Mouse (Mus musculus): Measurements from ENCODE around the gene Sugct. TPM values are rescaled to one million over a fixed set of nuclear protein-coding genes. Genes with fewer than 3 reads are reported as not detected.

Sugct gene
- polyA plus RNA-seq, 1 experiment from 2014 or later, result 3.7 TPM

DNA sequence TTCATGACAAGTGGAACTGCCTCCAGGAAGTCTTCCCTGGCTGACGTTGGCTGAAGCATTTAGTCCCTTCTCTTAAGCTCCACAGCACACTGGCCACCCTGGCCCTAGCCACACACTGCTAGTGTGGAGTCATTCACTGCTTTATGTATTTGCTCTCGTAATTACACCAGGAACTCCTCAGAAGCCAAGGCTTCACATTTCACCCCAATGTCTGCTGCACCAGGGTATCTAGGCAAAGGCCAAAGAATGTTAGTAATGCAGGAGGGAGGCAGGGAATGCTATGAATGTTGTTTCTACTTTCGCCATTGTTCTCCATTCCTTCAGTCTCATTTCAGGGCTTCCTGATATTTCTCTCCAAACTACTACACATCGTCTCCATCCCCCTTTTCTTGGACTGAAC lies 398.4 kb downstream of the Sugct start:
- Histone ChIP-seq H3K27ac (ENCODE audit: low read depth) (no peak overlapping the region), H3K4me1 (replicated peaks; ENCODE audit: control insufficient read depth, insufficient read depth, low read length) (0 out of 2 replicates have a peak, but pooled peaks cover 3% of the 10 kb centered on the region), H3K4me2 (ENCODE audit: low read length) (no peak overlapping the region), H3K27me3 (replicated peaks; ENCODE audit: control insufficient read depth, insufficient read depth, low read length) (no peaks in the 10 kb centered on the region), H3K9ac (ENCODE audit: low read length) (no peak overlapping the region), H3K9me3 (ENCODE audit: control insufficient read depth, low read length) (no peaks in the 10 kb centered on the region), H3K4me3 (ENCODE audit: low read depth, low read length) (no peak overlapping the region), H3K36me3 (ENCODE audit: control insufficient read depth, insufficient read depth, low read length) (no peaks in the 10 kb centered on the region)
- ATAC-seq (replicated peaks; ENCODE audit: low FRiP score, low TSS enrichment, low read depth) (no peak), DNase-seq (ENCODE audit: low spot score) (no peak)
- 40% methylated on average over 4 of the region's 4 CpGs for WGBS

DNA sequence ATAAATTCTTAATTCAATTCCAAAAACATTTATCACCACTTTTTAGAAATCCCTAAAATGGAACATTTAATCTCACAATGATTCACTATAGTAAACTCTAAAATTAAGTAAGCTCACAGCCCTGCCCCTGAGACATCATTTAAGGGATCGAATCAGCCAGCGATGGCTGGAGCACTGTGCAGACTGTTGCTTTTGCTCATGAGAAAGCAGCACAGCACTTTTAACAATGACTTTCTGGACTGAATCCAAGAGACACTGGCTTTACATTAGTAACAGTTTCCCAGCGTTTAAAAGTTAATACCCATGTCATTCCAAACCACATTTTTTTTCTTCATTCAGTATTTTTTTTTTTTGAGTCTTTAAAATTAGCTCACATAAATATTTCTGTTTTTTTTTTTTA lies 398.9 kb downstream of the Sugct start:
- WGBS, result 51% methylated on average over 3 of the region's 3 CpGs
- Histone ChIP-seq H3K4me1 (replicated peaks; ENCODE audit: control insufficient read depth, insufficient read depth, low read length) (0 out of 2 replicates have a peak, but pooled peaks cover 3% of the 10 kb centered on the region), H3K4me3 (ENCODE audit: low read depth, low read length) (no peak overlapping the region), H3K36me3 (ENCODE audit: control insufficient read depth, insufficient read depth, low read length) (no peaks in the 10 kb centered on the region), H3K4me2 (ENCODE audit: low read length) (no peak overlapping the region), H3K9me3 (ENCODE audit: control insufficient read depth, low read length) (no peaks in the 10 kb centered on the region), H3K9ac (ENCODE audit: low read length) (no peak overlapping the region), H3K27ac (ENCODE audit: low read depth) (no peak overlapping the region), H3K27me3 (replicated peaks; ENCODE audit: control insufficient read depth, insufficient read depth, low read length) (no peaks in the 10 kb centered on the region)
- DNase-seq (ENCODE audit: low spot score), result no peak
- no peak for ATAC-seq (replicated peaks; ENCODE audit: low FRiP score, low TSS enrichment, low read depth)

DNA sequence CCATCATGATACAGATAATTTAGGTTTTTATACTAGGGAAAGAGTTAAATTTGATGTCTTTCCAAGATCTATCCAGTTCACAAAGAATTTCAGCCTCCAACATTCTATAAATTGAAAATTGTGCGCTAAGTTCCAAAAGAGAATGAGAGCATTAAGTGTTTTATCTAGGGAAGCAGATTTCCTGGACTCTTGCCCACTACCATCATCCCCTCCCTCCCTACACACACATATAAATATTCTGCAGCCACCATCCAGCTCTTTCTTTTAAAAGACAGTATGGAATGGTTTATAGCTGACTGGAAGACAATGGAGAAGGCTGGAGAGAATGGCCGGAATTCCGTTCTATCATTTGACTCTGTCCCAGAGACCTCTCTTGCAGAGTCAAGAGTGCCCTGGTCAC lies 404.3 kb downstream of the Sugct start:
- Histone ChIP-seq H3K4me1 (replicated peaks; ENCODE audit: control insufficient read depth, insufficient read depth, low read length) (peaks cover 5% of the 10 kb centered on the region; the same call in 1 of the 2 replicates), H3K9me3 (ENCODE audit: control insufficient read depth, low read length) (no peaks in the 10 kb centered on the region), H3K4me3 (ENCODE audit: low read depth, low read length) (no peak overlapping the region), H3K36me3 (ENCODE audit: control insufficient read depth, insufficient read depth, low read length) (no peaks in the 10 kb centered on the region), H3K27me3 (replicated peaks; ENCODE audit: control insufficient read depth, insufficient read depth, low read length) (no peaks in the 10 kb centered on the region), H3K4me2 (ENCODE audit: low read length) (no peak overlapping the region), H3K9ac (ENCODE audit: low read length) (no peak overlapping the region), H3K27ac (ENCODE audit: low read depth) (peak overlapping the region; percentile 10; the same call in 1 of the 2 replicates)
- DNase-seq (ENCODE audit: low spot score), result no peak
- 50% methylated on average over 3 of the region's 3 CpGs for WGBS
- no peak for ATAC-seq (replicated peaks; ENCODE audit: low FRiP score, low TSS enrichment, low read depth)

DNA sequence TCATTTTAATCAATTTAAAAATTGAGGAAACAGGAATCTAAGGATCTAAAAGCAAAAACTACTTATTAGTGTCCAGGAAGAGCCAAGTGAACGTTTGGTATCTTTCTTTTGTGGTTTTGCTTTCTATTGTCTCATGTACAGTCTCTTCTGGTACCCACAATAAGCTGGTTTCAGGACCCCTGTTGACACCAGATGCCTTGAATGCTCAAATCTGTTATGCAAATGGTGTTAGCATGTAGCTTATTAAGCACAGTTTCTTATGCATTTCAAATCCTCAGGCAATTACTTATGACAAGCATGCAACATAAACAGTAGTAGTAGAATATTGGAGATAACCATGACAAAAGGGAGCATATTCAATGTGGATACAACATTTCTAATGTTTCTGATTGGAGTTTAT lies 407.0 kb downstream of the Sugct start:
- ATAC-seq (replicated peaks; ENCODE audit: low FRiP score, low TSS enrichment, low read depth), result no peak
- Histone ChIP-seq H3K4me1 (replicated peaks; ENCODE audit: control insufficient read depth, insufficient read depth, low read length) (peaks cover 5% of the 10 kb centered on the region; the same call in 1 of the 2 replicates), H3K9me3 (ENCODE audit: control insufficient read depth, low read length) (no peaks in the 10 kb centered on the region), H3K4me2 (ENCODE audit: low read length) (no peak overlapping the region), H3K4me3 (ENCODE audit: low read depth, low read length) (no peak overlapping the region), H3K36me3 (ENCODE audit: control insufficient read depth, insufficient read depth, low read length) (no peaks in the 10 kb centered on the region), H3K9ac (ENCODE audit: low read length) (no peak overlapping the region), H3K27me3 (replicated peaks; ENCODE audit: control insufficient read depth, insufficient read depth, low read length) (no peaks in the 10 kb centered on the region), H3K27ac (ENCODE audit: low read depth) (no peak overlapping the region)
- WGBS, result 67% methylated on average over 1 of the region's 1 CpGs
- no peak for DNase-seq (ENCODE audit: low spot score)

DNA sequence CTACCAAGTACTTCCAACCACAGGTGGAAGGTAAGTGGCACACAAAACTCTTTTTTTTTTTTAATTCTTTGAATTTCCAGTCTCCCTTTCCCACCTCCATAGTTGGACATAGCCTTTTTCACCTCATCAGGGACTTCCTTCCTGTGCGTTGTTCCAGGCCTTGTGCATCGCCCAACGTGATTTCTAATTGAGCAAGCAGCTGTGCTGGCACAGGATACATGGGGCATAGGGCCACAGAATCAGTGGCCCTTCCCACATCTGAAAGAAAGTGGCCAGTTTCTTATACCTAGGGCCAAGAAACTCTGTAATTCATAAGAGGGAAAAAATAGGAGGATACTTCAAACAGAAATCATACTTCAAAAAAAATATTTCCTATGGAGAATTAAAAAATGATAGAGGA lies 449.4 kb downstream of the Sugct start:
- Histone ChIP-seq H3K36me3 (ENCODE audit: control insufficient read depth, insufficient read depth, low read length) (no peaks in the 10 kb centered on the region), H3K9ac (ENCODE audit: low read length) (no peak overlapping the region), H3K4me2 (ENCODE audit: low read length) (no peak overlapping the region), H3K27me3 (replicated peaks; ENCODE audit: control insufficient read depth, insufficient read depth, low read length) (no peaks in the 10 kb centered on the region), H3K27ac (ENCODE audit: low read depth) (no peak overlapping the region), H3K4me3 (ENCODE audit: low read depth, low read length) (no peak overlapping the region), H3K9me3 (ENCODE audit: control insufficient read depth, low read length) (no peaks in the 10 kb centered on the region), H3K4me1 (replicated peaks; ENCODE audit: control insufficient read depth, insufficient read depth, low read length) (no peaks in the 10 kb centered on the region)
- WGBS, result 90% methylated on average over 3 of the region's 3 CpGs
- DNase-seq (ENCODE audit: low spot score) (no peak), ATAC-seq (replicated peaks; ENCODE audit: low FRiP score, low TSS enrichment, low read depth) (no peak)

DNA sequence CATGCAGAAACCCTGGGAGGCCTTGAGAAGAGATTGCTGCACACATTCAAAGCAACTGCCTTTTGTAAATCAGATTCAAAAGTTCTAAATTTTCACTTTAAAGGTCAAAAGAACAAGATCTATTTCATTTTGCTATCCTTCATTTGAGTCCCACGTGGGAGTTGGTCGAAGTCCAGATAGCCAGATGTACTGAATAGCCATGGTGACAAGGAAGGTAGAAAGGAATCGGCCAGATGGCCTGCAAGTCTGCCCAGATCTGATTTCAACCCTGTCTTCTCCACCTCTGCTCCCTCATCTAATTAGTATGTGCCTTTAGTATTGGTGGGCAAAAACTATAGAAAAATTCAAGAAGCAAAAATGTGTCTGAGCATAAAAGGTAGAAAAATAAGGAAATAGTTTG lies 478.8 kb downstream of the Sugct start:
- ATAC-seq (replicated peaks; ENCODE audit: low FRiP score, low TSS enrichment, low read depth) (no peak), DNase-seq (ENCODE audit: low spot score) (no peak)
- Histone ChIP-seq H3K36me3 (ENCODE audit: control insufficient read depth, insufficient read depth, low read length) (no peaks in the 10 kb centered on the region), H3K4me1 (replicated peaks; ENCODE audit: control insufficient read depth, insufficient read depth, low read length) (no peaks in the 10 kb centered on the region), H3K9ac (ENCODE audit: low read length) (no peak overlapping the region), H3K4me2 (ENCODE audit: low read length) (no peak overlapping the region), H3K27me3 (replicated peaks; ENCODE audit: control insufficient read depth, insufficient read depth, low read length) (no peaks in the 10 kb centered on the region), H3K4me3 (ENCODE audit: low read depth, low read length) (no peak overlapping the region), H3K27ac (ENCODE audit: low read depth) (no peak overlapping the region), H3K9me3 (ENCODE audit: control insufficient read depth, low read length) (no peaks in the 10 kb centered on the region)
- 48% methylated on average over 3 of the region's 3 CpGs for WGBS

DNA sequence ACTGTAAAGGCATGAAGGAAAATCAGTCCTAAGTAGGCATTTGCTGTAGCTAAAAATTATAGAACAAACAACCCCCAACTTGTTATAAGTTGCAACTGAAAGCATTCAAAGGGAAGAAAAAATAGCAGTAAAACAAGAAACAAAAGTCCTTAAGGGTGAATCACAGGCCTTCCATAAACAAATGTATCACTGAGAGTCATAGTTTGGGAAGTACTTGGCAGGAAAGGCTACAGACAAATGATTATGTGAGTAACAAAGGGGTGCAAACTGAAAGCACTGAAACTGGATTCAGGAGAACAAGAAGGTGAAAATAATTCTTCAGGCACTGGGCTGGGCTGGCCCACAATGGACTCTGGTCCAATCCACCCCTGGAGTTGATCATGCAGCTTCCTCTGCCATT lies 482.7 kb downstream of the Sugct start:
- Histone ChIP-seq H3K4me1 (replicated peaks; ENCODE audit: control insufficient read depth, insufficient read depth, low read length) (no peaks in the 10 kb centered on the region), H3K27me3 (replicated peaks; ENCODE audit: control insufficient read depth, insufficient read depth, low read length) (no peaks in the 10 kb centered on the region), H3K9me3 (ENCODE audit: control insufficient read depth, low read length) (no peaks in the 10 kb centered on the region), H3K4me3 (ENCODE audit: low read depth, low read length) (no peak overlapping the region), H3K4me2 (ENCODE audit: low read length) (no peak overlapping the region), H3K36me3 (ENCODE audit: control insufficient read depth, insufficient read depth, low read length) (no peaks in the 10 kb centered on the region), H3K27ac (ENCODE audit: low read depth) (no peak overlapping the region), H3K9ac (ENCODE audit: low read length) (no peak overlapping the region)
- DNase-seq (ENCODE audit: low spot score) (no peak), ATAC-seq (replicated peaks; ENCODE audit: low FRiP score, low TSS enrichment, low read depth) (no peak)

DNA sequence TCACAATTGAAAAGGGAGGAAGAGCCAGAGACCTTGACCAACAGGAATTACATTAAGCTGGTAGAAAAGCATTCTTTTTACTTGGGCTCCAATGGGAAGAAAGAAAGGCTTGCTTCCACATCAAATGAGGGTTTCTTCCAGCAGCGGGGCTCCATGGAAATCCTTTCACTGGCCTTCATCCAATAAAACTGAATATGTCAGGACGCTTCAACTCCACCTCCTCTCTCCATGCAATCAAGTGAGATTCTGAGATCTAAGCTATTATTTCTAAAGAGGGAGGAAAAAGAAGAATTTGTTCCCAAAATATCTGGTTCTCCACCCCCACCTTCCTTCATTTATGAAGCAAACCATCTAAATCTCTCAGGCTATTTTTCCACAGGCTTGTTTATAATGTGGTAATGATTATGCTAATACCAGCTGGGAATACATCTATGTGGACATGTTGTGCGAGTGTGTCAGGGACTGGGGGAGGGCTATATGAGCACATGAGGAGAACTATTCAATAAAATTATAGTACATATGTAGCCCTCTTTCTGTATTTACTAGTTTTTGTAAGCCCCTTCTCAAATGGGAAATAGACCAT lies 505.1 kb downstream of the Sugct start:
- Histone ChIP-seq H3K4me1 (replicated peaks; ENCODE audit: control insufficient read depth, insufficient read depth, low read length) (peaks cover 6% of the 10 kb centered on the region), H3K9ac (ENCODE audit: low read length) (no peak overlapping the region), H3K9me3 (ENCODE audit: control insufficient read depth, low read length) (no peaks in the 10 kb centered on the region), H3K4me2 (ENCODE audit: low read length) (no peak overlapping the region), H3K36me3 (ENCODE audit: control insufficient read depth, insufficient read depth, low read length) (no peaks in the 10 kb centered on the region), H3K27ac (ENCODE audit: low read depth) (no peak overlapping the region), H3K4me3 (ENCODE audit: low read depth, low read length) (no peak overlapping the region), H3K27me3 (replicated peaks; ENCODE audit: control insufficient read depth, insufficient read depth, low read length) (no peaks in the 10 kb centered on the region)
- DNase-seq (ENCODE audit: low spot score) (no peak), ATAC-seq (replicated peaks; ENCODE audit: low FRiP score, low TSS enrichment, low read depth) (no peak)
- WGBS, result 68% methylated on average over 3 of the region's 3 CpGs

DNA sequence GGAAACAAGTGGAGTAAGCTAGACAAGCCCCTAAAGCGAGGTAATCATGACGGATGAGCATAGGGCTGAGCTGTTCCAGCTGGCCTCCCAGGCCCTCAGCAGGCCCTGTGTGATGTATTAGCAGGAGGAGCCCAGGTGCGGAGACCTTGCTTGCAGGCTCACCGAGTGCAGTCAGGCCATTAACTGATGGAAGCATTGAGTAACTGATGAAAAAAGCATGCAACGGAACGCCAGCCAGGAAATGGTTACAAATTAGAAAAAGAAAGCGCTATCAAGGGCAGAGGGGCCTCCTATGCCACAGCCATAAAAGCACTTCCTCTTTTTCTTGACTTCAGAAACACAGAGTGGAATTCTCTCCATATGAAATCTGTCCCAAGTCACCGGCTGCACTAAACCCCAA lies 510.1 kb downstream of the Sugct start:
- no peak overlapping the region for H3K9ac ChIP-seq (ENCODE audit: low read length)
- H3K4me2 ChIP-seq (ENCODE audit: low read length), result 0 out of 2 replicates have a peak overlapping the region, but pooled peaks have one; percentile 11
- DNase-seq (ENCODE audit: low spot score) (peak; percentile 54), ATAC-seq (replicated peaks; ENCODE audit: low FRiP score, low TSS enrichment, low read depth) (no peak)
- H3K4me3 ChIP-seq (ENCODE audit: low read depth, low read length), result no peak overlapping the region
- H3K4me1 ChIP-seq (replicated peaks; ENCODE audit: control insufficient read depth, insufficient read depth, low read length), result peaks cover 6% of the 10 kb centered on the region
- no peaks in the 10 kb centered on the region for H3K9me3 ChIP-seq (ENCODE audit: control insufficient read depth, low read length)
- no peak overlapping the region for H3K27ac ChIP-seq (ENCODE audit: low read depth)
- 20% methylated on average over 8 of the region's 8 CpGs for WGBS
- H3K27me3 ChIP-seq (replicated peaks; ENCODE audit: control insufficient read depth, insufficient read depth, low read length), result no peaks in the 10 kb centered on the region
- no peaks in the 10 kb centered on the region for H3K36me3 ChIP-seq (ENCODE audit: control insufficient read depth, insufficient read depth, low read length)
